Mouse (Mus musculus): Measurements from ENCODE around the gene Sfrp2.

Gene Sfrp2

DNA sequence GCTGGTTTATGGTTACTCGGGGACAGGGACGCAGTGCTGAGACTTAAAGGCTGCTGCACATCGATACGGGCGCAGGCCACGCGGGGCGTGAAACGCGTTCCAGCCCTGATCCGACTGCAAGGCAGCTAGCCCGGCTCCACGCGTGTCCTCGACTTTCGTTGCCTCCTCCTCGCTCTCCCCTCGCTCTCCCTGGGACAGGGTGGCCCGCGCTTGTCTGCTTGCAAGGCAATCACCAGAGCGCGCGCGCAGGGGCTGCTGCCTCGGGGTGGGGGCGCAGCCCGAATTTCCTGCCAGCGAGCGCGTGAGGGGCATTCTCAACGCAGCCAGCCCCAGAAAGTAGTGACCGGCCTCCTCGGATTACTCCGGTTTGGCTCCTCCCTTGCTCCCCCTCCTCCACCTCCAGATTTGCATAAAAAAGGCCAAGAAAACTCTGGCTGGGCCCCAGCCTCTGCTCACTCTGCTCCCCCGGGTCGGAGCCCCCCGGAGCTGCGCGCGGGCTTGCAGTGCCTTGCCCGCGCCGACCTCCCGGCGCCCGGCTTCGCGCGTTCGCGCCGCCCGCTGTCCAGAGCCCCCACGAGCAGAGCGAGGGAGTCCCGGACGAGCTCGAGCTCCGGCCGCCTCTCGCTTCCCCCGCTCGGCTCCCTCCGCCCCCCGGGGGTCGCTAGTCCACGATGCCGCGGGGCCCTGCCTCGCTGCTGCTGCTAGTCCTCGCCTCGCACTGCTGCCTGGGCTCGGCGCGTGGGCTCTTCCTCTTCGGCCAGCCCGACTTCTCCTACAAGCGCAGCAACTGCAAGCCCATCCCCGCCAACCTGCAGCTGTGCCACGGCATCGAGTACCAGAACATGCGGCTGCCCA, at the start of gene Sfrp2:
Gene Sfrp2, plus strand, starts transcription at position 451 of the 855 bp plus-strand sequence.
- peak; percentile 80 for DNase-seq (ENCODE audit: extremely low read depth, insufficient read length, low spot score)

- no peak for DNase-seq (ENCODE audit: extremely low read depth, insufficient read length, low spot score)
These were observed 48.4 kb upstream of the Sfrp2 start for GRCm38 (mm10) chr3:83717643-83718231.

- DNase-seq (ENCODE audit: extremely low read depth, insufficient read length, low spot score): no peak
These were observed 47.5 kb upstream of the Sfrp2 start for GRCm38 (mm10) chr3:83718662-83719061.

GRCm38 (mm10) chr3:83728223-83728622, 37.9 kb upstream of the Sfrp2 start:
- no peak for DNase-seq (ENCODE audit: extremely low read depth, insufficient read length, low spot score)

DNA sequence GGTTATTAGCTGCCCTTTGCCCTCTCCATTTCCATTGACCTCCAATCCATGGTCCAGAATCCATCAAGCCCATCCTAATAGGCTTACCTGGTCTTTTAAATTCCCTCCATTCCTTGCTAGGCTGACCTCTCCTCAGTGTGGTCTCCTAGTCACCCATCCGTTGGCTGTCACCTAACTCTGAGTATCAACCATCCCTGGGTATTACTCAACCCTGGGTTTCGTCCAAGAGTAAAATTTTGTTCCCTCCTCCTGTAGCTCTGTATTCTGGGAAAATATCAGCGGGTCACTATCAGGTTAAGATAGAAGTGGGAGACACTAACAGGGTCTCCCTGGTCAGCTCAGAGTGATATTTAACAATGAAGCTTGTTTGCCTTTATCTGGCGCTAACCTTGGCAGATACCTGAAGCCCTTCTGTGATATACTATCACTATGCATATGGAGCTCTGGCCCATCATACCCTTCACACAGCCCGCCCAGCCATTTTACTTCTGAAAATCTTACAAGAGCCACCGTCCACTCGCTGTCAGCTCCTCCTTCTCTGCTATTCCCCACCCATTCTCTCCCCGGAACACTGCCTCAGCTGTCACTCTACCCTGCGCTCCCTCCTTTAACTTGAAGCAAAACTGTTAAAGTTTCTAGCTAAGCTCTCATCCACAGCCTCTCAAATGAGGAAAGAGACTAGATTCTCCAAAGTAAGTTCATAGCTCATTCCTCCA, 37.3 kb upstream of the Sfrp2 start:
- DNase-seq (ENCODE audit: extremely low read depth, insufficient read length, low spot score): no peak

DNA sequence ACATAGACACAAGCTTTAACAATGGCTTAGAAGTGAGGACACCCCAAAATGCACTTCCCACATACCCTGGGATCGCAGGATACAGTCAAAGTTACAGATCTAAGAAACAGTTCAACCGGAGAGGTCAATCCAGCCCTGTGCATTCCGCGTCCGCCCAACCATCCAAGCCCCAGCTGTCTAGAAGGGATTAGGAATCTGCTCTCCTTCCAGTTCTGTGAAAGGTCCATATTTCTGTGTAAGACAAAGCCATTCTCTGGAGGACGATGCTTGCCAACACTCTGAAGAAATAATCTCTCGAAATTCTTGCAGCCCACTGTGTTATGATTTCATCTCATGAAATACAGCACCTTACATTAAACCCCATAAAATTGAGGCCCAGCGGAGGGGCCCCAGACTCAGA, 32.1 kb upstream of the Sfrp2 start:
- DNase-seq (ENCODE audit: extremely low read depth, insufficient read length, low spot score): no peak

DNA sequence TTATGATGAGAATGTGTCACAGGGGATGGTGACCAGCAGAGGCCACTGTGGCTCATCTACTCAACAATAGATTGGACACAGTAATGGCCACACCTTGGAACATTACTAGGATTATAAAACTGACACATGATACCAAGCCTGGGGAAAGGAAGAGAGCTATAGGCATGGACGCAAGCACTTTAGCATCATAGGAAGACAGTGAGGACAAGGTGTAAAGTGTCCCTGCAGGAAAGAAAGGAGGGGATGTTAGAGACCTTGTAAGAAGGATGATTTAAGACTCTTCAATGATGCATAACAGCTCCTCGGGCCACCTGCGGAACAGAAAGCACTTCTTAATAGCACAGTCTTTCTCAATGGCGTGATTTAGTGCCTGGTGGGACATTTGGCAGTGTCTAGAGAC, 29.1 kb upstream of the Sfrp2 start:
- no peak for DNase-seq (ENCODE audit: extremely low read depth, insufficient read length, low spot score)

DNA sequence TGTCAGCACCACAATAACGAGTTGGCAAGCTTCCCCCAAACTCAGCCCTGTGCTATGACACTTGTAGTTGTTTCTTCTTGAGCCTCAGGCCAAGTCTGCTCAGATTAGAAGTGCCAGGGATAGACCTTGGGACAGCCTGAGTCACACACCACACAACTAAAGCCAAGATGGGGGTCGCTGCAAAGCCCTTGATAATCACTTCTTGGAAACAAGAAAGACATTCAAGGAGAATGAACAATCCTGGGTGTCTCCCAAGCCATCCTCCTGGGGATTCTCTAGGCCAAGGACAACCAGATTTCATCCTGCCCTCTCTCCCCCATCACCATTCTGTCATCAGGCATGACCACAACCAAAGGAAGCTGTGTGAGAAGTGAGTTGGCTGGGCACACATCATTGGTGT, 25.9 kb upstream of the Sfrp2 start:
- DNase-seq (ENCODE audit: extremely low read depth, insufficient read length, low spot score): peak; percentile 81

DNA sequence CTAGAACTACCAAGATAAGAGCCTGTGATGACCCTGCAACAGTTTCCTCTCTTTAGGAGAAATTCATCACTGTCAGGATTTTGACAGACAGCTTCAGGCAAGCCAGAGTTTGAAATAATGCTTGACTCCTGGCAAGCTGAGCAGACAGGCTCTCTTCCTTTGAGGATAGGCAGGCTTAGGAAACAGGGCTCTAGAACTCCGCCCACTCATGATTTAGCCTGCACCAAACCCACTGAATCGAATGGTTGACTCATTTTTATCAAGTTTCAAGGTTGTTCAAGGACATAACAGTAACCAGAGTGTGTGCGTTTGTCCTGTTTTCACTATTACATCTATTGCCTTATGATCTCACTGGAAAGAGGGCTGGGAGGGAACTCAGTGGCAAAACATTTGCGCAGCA, 18.8 kb upstream of the Sfrp2 start:
- no peak for DNase-seq (ENCODE audit: extremely low read depth, insufficient read length, low spot score)

DNA sequence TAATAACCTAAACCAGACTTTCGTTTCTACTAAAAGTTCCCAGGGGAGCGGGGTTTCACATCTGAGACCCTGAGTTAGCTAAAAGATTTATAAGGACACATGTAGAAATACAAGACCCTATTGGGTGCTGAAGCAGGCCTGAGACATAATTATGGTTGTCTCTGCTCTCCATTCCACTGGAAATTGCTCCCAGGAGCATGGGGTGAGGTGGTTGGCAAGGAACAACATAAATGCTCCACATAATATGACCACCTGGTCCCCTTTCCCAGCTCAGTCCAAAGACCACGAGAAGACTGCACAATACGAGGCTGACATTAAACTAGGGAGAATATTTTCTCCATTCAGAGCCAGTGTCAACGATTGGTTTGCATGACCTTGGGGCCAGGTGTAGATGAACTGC, 18.2 kb upstream of the Sfrp2 start:
- DNase-seq (ENCODE audit: extremely low read depth, insufficient read length, low spot score): no peak

- DNase-seq (ENCODE audit: extremely low read depth, insufficient read length, low spot score): no peak
These were observed 14.5 kb upstream of the Sfrp2 start for GRCm38 (mm10) chr3:83751625-83752024.

DNA sequence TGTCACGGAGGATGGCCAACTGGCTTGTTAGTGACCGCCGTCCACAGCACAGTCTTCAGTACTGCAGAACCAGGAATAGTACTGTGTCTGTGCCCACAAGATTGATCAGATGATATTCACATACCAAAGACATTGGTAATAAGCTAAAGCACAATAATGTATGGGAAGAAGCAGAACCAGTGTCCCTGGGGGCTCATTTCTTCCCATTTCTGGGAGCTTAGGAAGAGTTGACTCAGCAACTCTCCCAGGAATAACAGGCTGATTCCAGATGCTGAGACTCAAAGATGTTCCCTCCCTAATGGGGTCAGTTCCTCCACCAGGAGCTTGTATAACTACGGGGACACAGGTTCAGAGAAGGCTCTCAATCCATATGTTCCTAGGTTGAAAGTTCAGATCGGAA, 13.9 kb upstream of the Sfrp2 start:
- no peak for DNase-seq (ENCODE audit: extremely low read depth, insufficient read length, low spot score)

DNA sequence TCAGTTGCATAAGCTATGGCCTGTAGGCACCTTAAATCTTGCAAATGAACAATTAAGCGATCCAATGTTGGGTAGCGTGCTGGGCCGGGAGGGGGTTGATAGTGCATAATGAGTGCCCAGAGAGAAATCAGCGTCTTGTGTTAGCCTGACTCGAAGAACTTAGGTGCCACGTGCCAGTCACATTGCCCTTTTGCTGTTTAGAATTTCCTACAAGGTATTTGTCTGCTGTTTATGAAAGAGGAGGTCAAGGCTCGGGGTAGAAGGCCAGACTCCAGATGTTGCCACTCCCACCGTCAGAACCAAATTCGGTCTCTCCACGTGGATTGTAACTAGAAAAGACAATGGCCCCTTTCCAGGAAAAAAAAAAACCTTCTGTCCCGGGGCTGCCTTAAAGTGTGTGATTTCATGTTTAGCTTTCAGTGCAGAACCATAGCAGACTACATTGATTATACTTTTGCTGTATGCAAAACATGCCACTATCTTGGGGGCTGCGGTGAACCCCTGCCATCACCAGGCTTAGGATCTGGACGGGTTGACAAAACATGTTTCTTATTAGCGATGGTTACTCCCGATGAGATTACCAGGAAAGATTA, 11.0 kb upstream of the Sfrp2 start:
- DNase-seq (ENCODE audit: extremely low read depth, insufficient read length, low spot score): no peak

DNA sequence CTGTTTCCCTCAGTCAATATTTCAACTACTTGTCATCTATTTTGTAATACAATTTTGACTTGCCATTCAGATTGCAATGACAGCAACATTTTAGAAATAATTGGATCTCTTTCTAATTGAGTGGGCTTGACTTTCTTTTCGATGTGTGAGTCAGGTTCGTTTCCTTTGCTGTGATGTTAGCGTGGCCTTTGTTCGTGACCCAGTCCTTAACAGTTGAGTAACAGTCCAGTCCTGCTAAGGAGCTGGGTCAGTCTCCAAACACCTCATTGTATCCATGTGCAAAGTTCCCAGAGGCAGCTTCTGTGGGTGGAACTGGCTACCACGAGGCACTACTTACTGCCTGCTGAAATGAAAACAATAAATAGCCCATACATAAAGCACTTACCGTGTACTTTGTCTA, 10.5 kb upstream of the Sfrp2 start:
- DNase-seq (ENCODE audit: extremely low read depth, insufficient read length, low spot score): no peak

DNA sequence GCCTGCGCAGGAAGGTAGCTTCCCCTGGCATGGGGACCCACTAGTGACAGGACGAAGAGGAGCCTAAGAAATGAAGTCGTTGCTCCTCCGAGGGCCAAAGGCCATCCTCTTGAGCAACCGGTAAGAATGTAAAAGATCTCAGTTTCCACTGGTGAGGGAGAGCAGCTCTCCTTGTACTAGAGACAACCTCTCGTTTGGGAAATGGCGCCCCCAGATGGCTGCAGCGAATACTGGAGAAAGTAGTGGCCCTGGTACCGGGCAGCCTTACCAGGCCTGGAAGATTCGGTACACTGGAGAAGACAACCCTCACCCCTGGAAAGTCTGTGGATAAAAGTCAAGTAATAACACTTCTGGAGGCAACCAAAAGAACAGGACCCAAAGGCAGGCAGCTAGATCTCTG, 3.8 kb upstream of the Sfrp2 start:
- no peak for DNase-seq (ENCODE audit: extremely low read depth, insufficient read length, low spot score)

DNA sequence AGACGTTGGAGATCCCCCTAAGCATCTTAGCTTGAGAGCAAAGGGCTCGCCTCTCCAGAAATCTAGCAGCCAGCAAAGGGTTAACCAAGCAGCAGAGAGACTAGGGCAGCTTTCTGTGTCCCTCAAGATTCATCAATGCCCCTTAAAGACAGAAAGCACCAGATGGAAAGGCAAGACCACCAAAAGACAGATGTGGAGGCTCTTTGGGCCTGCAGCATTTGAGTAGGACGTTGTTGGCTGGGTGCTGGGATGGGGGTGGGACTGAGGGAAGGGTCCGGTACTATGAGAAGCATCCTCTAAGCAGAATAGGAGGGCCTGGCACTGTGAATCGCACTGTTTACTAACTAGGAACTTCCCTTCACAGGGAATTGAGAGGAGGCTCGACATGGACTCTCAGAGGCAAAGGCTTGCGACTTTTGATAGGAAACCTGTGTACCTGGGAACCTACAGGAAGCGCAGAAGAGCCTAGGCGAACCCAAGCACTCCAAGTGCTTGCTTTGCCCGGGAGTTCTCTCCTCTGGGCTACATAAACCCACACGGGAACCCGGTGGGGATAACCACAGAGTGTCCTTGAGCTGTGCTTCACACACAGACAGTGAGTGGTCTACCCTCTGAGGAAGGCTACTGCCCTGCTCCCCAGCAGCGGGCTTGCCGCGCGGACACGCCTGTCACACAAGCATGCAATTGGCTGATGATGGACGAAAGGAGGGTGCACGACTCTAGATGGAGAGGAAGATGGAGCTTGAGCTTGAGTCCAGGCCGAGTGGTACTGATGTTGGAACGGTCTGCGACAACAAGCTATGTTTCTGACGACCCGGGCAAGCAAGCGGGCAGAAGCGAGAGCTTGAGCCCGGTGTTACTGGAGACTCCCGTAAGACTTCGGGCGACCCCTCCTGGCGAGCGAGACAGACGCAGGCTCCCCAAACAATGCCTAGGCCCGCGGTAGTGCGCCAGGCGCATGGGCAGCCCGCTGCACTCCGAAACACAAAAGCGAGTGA, 2.3 kb upstream of the Sfrp2 start:
- peak; percentile 53 for DNase-seq (ENCODE audit: extremely low read depth, insufficient read length, low spot score)

DNA sequence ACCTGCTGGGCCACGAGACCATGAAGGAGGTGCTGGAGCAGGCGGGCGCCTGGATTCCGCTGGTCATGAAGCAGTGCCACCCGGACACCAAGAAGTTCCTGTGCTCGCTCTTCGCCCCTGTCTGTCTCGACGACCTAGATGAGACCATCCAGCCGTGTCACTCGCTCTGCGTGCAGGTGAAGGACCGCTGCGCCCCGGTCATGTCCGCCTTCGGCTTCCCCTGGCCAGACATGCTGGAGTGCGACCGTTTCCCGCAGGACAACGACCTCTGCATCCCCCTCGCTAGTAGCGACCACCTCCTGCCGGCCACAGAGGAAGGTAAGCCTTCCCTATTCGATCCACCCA, 577 bp downstream of the Sfrp2 start:
- no peak for DNase-seq (ENCODE audit: extremely low read depth, insufficient read length, low spot score)

DNA sequence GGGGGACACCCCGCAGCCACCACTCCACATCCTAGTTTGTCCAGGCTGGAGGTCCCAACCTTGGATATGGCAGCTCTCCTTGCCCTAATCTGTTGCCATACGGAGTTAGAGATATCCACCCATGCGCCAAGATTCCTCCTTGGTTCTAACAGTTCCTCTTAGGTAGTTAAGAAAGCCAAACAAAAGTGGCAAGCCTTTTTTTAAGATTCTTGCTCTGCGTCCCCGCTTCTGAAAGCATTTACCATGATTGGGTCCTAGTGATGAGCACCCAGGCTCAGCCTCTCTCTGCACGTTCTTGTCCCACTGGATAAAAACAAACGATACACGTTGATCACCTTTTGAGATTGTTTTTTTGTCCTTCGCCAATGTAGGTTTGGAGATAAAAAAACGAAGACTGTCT, 1.0 kb downstream of the Sfrp2 start:
- no peak for DNase-seq (ENCODE audit: extremely low read depth, insufficient read length, low spot score)

GRCm38 (mm10) chr3:83768293-83769035, 2.3 kb downstream of the Sfrp2 start:
- no peak for DNase-seq (ENCODE audit: extremely low read depth, insufficient read length, low spot score)

- no peak for DNase-seq (ENCODE audit: extremely low read depth, insufficient read length, low spot score)
These were observed 2.9 kb downstream of the Sfrp2 start for GRCm38 (mm10) chr3:83769036-83769410.

Data from 3134 (cell line).